Mouse (Mus musculus): ENCODE data around the gene Ppp3ca. TPM values are rescaled to one million over a fixed set of nuclear protein-coding genes. Genes with fewer than 3 reads are reported as not detected.

The Ppp3ca gene
- polyA plus RNA-seq, 1 experiment from 2014 or later: 47.4 TPM

DNA sequence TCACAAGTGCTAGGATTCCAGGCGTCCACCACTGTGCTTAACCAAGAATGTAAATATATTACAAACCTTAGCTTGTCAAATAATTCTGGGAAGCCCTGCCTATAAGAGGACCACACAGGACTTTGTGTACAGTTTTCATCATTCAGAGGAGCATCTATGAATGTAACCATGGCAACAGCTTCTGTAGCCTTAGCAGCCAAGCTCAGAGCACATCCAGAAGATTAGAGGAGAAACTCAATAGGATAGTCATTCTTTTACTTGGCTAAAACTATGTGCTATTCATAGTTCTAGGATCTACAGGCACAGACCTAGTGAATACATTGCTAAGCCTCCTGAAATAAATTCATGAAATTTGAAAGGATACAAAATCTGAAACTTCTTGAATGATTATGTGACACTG is 172.5 kb downstream of the Ppp3ca start:
- Histone ChIP-seq H3K27me3 (ENCODE audit: low read depth, poor library complexity, severe bottlenecking) (no peaks in the 10 kb centered on the region), H3K27ac (no peak overlapping the region), H3K4me1 (peaks cover 7% of the 10 kb centered on the region; the same call in 1 of the 2 replicates), H3K4me3 (no peak overlapping the region), H3K9me3 (replicated peaks) (no peaks in the 10 kb centered on the region), H3K36me3 (no peaks in the 10 kb centered on the region)
- DNase-seq (ENCODE audit: low spot score): no peak
- 92% methylated on average over 1 of the region's 1 CpGs for WGBS

DNA sequence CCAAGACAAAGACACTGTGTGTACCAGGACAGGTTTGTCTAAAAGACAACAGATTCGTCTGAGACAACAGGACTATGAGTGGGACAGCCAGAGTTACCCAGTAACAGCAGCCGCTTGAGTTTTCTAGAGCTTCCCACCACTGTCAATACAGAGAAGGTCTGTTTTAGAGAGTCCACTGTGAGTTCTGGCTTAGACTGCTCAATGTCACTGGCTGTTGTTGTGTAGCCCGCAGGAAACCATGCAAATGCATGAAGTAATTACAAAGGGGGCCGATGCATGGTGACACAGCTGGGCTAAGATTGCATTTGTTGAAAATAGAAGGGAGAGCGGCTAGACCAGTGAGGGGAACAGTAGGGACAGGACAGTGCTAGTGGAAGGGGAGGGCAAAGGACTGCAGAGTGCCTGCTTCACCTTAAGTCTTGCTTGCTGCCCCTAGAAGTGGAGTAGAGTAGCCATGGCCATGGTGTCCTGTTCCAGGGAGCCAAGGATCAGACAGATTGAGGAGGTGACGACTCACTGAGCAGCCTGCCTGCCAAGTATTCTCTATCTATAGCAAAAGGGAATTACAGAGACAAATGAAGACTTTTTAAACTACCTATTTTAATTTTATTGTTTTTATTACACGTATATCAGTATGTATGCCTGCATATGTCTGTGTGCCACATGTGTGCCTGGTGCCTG is 174.0 kb downstream of the Ppp3ca start:
- H3K9me3 ChIP-seq (replicated peaks): no peaks in the 10 kb centered on the region
- H3K27ac ChIP-seq: no peak overlapping the region
- H3K4me1 ChIP-seq: peaks cover 7% of the 10 kb centered on the region; the same call in 1 of the 2 replicates
- no peak overlapping the region for H3K4me3 ChIP-seq
- DNase-seq (ENCODE audit: low spot score): no peak
- H3K27me3 ChIP-seq (ENCODE audit: low read depth, poor library complexity, severe bottlenecking): no peaks in the 10 kb centered on the region
- no peaks in the 10 kb centered on the region for H3K36me3 ChIP-seq
- WGBS: 89% methylated on average over 7 of the region's 7 CpGs

DNA sequence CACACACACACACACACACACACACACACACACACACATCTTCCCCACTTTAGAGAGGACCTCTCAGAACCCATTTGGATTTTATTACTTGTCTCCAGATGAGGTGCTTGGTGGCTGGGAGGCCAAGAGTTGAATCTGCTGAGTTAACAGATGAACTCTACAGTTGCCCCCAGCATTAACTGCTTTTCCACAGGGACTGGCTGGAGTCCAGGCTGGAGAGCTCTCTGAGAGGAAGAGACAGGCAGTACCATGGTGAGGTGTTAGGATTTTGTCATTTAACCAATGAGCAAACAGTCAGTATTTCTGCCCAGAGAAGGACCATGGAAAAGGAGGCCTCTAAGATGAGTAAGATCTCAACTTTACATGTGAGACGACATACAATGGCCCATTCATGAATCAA is 179.1 kb downstream of the Ppp3ca start:
- Histone ChIP-seq H3K4me3 (no peak overlapping the region), H3K27ac (no peak overlapping the region)

DNA sequence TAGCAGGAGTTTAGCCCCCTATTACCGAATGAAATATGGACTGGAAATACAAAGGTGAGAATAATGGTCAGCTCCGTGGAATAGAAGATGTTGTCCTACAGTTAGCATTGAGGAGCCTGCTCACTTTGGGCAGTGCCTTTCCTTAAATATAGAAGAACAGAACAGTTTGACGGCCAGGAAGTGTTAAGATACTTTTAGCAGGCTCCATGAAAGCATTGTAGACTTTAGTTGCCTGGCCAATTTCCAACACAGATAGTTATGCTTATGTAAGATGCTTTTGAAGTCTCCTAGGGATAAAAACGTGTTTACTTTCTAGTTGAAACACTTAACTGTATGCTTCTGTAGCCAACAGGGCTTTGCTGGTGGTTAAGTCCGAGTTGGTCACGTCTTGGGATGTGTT is 183.0 kb downstream of the Ppp3ca start:
- Histone ChIP-seq H3K4me1 (no peaks in the 10 kb centered on the region), H3K27me3 (ENCODE audit: low read depth, poor library complexity, severe bottlenecking) (no peaks in the 10 kb centered on the region), H3K36me3 (no peaks in the 10 kb centered on the region), H3K9me3 (replicated peaks) (no peaks in the 10 kb centered on the region), H3K4me3 (no peak overlapping the region), H3K27ac (no peak overlapping the region)
- DNase-seq (ENCODE audit: low spot score): no peak
- 87% methylated on average over 6 of the region's 6 CpGs for WGBS

More for the DNA sequence above, 179.1 kb downstream of the Ppp3ca start:
- Histone ChIP-seq H3K4me1 (peaks cover 3% of the 10 kb centered on the region; the same call in 1 of the 2 replicates), H3K27me3 (ENCODE audit: low read depth, poor library complexity, severe bottlenecking) (no peaks in the 10 kb centered on the region), H3K9me3 (replicated peaks) (no peaks in the 10 kb centered on the region), H3K36me3 (no peaks in the 10 kb centered on the region)
- no peak for DNase-seq (ENCODE audit: low spot score)
- 94% methylated on average over 1 of the region's 1 CpGs for WGBS

DNA sequence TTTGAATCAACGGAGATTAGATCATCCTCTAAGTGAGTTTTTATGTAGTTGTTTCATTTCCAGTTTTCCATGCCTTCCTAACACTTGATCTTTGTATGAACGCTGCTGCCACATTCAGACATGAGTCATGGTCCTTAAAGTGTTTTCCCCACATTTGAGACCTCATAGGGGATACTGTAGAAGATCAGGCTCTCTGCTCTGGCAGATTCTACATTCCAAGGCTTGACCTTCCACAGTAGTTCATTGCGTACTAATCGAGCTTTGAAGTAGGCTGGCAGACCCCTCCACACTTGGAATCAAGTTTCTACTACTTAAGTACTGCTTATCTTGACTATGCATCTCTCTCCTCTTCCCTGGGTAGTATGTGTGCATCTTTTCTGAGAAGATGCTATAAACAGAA is 183.7 kb downstream of the Ppp3ca start:
- H3K4me1 ChIP-seq: no peaks in the 10 kb centered on the region
- no peak overlapping the region for H3K4me3 ChIP-seq
- DNase-seq (ENCODE audit: low spot score): no peak
- H3K36me3 ChIP-seq: no peaks in the 10 kb centered on the region
- no peaks in the 10 kb centered on the region for H3K27me3 ChIP-seq (ENCODE audit: low read depth, poor library complexity, severe bottlenecking)
- H3K27ac ChIP-seq: no peak overlapping the region
- H3K9me3 ChIP-seq (replicated peaks): no peaks in the 10 kb centered on the region
- WGBS: 83% methylated on average over 4 of the region's 4 CpGs

DNA sequence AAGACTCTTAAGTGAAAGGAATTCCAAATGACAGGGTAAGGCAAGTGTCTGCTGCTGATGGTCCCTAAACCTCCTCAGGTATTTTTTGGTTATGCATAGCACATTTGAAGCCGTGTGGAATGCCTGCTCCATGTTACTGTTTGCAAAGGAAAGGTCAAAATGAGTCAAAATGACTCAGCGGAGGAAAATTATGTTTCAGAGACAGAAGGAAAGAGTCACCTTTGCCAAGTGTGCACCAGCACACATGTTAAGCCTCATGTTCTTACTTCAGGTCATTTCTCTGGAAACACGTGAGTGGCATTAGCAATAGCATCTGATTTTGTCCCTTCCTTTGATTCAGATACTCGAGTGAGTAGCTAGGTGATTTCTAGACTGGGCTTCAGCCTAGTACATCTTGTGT is 186.1 kb downstream of the Ppp3ca start:
- Histone ChIP-seq H3K4me1 (no peaks in the 10 kb centered on the region), H3K9me3 (replicated peaks) (no peaks in the 10 kb centered on the region), H3K27me3 (ENCODE audit: low read depth, poor library complexity, severe bottlenecking) (no peaks in the 10 kb centered on the region), H3K27ac (no peak overlapping the region), H3K4me3 (no peak overlapping the region), H3K36me3 (no peaks in the 10 kb centered on the region)
- no peak for DNase-seq (ENCODE audit: low spot score)
- 87% methylated on average over 4 of the region's 4 CpGs for WGBS

DNA sequence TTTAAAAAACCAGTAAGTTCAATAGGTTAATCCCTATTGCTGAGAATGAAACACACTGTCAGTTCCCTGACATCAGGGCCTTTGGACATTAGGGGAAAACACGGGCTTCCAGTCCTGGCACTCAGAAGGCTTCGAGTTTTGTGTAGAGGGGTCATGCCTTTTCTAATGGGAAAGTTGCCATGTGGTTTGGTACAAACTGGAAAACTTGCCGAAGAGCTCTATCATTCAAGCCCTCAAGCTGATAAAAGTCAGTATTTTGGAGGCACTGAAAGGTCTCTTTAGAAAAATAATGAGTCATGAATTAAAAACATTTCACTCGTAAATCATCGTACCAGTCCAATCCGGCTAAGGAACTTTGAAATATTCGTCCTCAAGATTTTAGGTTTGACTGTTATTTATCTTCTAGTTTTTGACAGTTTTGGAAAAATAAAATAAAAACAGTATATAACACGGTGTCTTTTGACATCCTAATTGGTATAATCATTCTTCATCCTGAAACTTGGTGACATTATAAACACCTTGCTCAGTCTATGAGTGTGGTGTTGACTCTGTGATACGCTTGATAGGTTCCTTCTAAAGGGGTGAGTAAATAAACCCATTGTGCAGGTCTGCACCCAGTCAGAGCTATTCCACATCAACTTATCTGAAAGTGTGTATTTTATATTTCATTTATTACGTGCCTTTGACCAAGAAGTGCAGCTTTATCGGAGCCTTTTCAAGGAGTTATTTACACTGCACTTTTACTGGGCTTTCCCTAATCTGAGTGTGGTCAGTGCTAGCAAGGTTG is 192.3 kb downstream of the Ppp3ca start:
- H3K4me3 ChIP-seq: no peak overlapping the region
- H3K36me3 ChIP-seq: no peaks in the 10 kb centered on the region
- WGBS: 82% methylated on average over 11 of the region's 11 CpGs
- no peak for DNase-seq (ENCODE audit: low spot score)
- no peak overlapping the region for H3K27ac ChIP-seq
- no peaks in the 10 kb centered on the region for H3K9me3 ChIP-seq (replicated peaks)
- no peaks in the 10 kb centered on the region for H3K27me3 ChIP-seq (ENCODE audit: low read depth, poor library complexity, severe bottlenecking)
- no peaks in the 10 kb centered on the region for H3K4me1 ChIP-seq

DNA sequence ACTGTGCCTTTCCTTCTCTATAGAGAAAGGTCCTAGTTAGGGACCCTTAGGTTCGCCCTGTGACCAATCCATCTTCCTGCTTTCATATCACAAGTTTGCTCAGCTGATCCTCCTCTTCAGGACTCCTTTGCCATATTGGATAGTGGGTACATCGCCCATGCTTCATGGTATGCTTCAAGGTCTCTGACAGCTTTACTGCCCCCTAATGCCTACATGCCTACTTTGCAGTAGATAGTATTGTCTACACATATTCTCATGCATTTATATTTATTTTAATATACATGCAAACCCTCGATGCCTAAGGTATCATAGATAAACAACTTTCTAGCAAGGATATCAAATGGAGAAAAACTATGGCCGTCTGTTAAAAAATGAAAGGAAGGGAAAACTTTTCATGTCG is 193.2 kb downstream of the Ppp3ca start:
- Histone ChIP-seq H3K27me3 (ENCODE audit: low read depth, poor library complexity, severe bottlenecking) (no peaks in the 10 kb centered on the region), H3K27ac (no peak overlapping the region), H3K9me3 (replicated peaks) (no peaks in the 10 kb centered on the region), H3K4me1 (no peaks in the 10 kb centered on the region), H3K4me3 (no peak overlapping the region), H3K36me3 (no peaks in the 10 kb centered on the region)
- 91% methylated on average over 5 of the region's 5 CpGs for WGBS
- DNase-seq (ENCODE audit: low spot score): no peak

DNA sequence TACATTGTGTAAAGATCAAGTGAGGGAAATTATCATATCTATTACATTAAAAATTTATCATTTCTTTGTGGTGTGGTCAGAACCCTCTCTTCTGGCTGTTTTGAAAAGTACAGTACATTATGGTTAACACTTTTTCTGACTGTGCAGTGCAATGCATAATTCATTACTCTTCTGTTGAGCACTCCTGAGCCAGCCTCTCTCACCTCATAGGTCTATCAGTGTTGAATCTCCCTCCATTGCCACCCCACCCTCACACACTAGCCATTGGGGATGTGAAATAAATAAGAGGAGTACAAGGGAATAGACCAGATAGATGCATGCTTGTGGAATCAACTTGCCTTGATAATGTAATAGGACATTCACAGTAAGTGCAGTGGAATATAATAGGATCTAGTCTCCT is 194.4 kb downstream of the Ppp3ca start:
- Histone ChIP-seq H3K4me3 (no peak overlapping the region), H3K9me3 (replicated peaks) (no peaks in the 10 kb centered on the region), H3K4me1 (no peaks in the 10 kb centered on the region), H3K27ac (no peak overlapping the region), H3K27me3 (ENCODE audit: low read depth, poor library complexity, severe bottlenecking) (no peaks in the 10 kb centered on the region), H3K36me3 (no peaks in the 10 kb centered on the region)
- DNase-seq (ENCODE audit: low spot score): no peak

DNA sequence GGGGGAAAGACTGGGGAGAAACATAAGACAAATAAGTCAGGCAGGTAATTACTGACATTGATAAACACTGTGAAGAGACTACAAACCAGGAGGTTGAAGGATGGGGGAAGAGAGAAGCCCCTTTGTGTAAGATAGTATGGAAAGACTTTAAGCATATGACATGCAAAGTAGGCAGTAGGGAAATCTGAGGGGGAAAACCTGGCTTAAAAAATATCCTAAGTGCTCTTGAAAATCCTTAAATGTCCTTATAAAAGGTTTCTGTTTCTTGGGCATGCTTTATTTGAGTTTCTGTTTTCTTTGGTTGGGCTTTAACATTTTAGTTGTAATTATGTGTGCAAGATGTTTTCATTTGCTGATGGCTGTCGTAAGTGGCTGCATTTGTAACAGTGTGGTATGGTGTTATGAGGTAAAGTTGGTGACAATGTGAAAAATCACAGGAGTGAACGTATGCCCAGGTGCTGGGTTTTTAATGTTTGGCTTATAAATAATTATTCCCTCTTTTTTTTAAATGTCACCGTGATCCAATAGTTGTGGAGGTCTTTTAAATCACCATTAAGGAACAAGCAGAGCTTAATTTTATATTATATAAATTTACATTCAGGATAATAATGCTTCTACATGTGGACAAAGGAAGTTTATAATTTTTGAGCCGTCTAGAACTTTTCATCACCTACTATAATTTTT is 195.4 kb downstream of the Ppp3ca start:
- no peak overlapping the region for H3K27ac ChIP-seq
- H3K4me3 ChIP-seq: no peak overlapping the region
- peaks cover under 1% of the 10 kb centered on the region; the same call in 1 of the 2 replicates for H3K4me1 ChIP-seq
- 87% methylated on average over 4 of the region's 4 CpGs for WGBS
- H3K9me3 ChIP-seq (replicated peaks): no peaks in the 10 kb centered on the region
- H3K27me3 ChIP-seq (ENCODE audit: low read depth, poor library complexity, severe bottlenecking): no peaks in the 10 kb centered on the region
- no peaks in the 10 kb centered on the region for H3K36me3 ChIP-seq
- no peak for DNase-seq (ENCODE audit: low spot score)

DNA sequence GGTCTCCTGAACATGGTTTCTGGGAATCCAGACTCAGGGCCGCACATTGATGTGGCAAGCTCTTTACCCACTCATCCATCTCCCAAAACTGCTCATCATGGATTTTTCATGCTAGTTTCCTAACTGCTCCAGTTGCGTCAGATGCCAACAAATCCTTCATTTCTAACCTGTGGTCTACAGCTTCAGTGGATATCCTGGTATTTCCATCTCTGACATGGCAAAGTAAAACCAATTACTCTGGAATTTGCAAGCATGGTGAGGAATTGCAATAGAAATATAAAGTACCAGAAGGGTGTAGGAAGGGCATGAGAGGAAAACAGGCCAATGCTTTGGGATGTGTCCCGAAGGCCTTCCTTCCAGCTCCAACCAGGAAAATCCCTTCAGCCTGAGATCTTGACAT is 196.2 kb downstream of the Ppp3ca start:
- H3K9me3 ChIP-seq (replicated peaks): no peaks in the 10 kb centered on the region
- H3K27ac ChIP-seq: no peak overlapping the region
- no peaks in the 10 kb centered on the region for H3K27me3 ChIP-seq (ENCODE audit: low read depth, poor library complexity, severe bottlenecking)
- WGBS: 94% methylated on average over 3 of the region's 3 CpGs
- no peak overlapping the region for H3K4me3 ChIP-seq
- no peak for DNase-seq (ENCODE audit: low spot score)
- H3K36me3 ChIP-seq: no peaks in the 10 kb centered on the region
- peaks cover 9% of the 10 kb centered on the region for H3K4me1 ChIP-seq

DNA sequence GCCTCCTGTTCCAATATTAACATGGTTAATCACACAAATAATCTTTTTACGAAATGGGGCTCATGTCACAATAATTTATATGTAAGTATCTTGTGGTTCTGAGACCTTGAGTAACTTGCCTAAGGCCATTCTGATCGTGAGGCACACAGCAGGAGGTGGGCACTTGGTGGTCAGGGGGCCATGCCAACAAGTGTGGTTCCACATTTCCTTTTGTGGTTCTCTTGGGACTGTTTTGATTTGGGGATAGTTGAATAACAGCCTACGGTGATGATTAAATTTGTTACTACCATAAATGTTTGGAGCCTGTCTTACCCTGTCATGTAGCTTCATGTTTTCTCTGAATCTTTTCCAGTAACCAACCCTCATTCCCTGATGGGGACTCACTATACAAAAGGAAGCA is 196.6 kb downstream of the Ppp3ca start:
- Histone ChIP-seq H3K27me3 (ENCODE audit: low read depth, poor library complexity, severe bottlenecking) (no peaks in the 10 kb centered on the region), H3K36me3 (no peaks in the 10 kb centered on the region), H3K4me1 (peaks cover 13% of the 10 kb centered on the region), H3K9me3 (replicated peaks) (no peaks in the 10 kb centered on the region), H3K4me3 (no peak overlapping the region), H3K27ac (no peak overlapping the region)
- no peak for DNase-seq (ENCODE audit: low spot score)
- WGBS: 82% methylated on average over 3 of the region's 3 CpGs

DNA sequence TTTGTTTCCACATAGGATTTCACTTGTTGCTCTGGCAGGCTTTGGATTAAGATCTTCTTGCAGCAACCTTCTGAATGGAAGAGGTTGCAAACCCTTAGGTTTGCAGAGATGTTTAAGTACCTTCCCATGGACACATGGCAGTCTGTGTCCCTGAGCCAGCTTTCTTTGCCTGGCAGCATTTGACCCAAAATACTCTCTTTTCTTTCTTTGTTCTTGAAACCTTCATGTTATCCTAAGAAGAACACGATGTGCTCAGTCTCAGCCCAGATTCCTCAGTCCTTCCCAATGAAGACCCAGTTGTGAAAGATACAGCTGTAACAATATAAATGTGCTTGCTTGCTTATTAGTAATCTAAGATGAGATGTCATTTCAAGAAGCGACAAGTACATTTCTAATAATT is 197.4 kb downstream of the Ppp3ca start:
- Histone ChIP-seq H3K27ac (no peak overlapping the region), H3K9me3 (replicated peaks) (no peaks in the 10 kb centered on the region), H3K4me1 (peaks cover 21% of the 10 kb centered on the region), H3K27me3 (ENCODE audit: low read depth, poor library complexity, severe bottlenecking) (no peaks in the 10 kb centered on the region), H3K36me3 (no peaks in the 10 kb centered on the region), H3K4me3 (no peak overlapping the region)
- WGBS: 97% methylated on average over 2 of the region's 2 CpGs
- DNase-seq (ENCODE audit: low spot score): no peak
